Mouse (Mus musculus) right cerebral cortex, adult 18-20 months (tissue): ENCODE results near the gene Tmprss9.

Experiments used
- DNase-seq: peaks from one replicate; pipeline ENCODE4 v3.0.0; 2022; ENCODE audit warnings: mixed read lengths

Gene Tmprss9

DNA sequence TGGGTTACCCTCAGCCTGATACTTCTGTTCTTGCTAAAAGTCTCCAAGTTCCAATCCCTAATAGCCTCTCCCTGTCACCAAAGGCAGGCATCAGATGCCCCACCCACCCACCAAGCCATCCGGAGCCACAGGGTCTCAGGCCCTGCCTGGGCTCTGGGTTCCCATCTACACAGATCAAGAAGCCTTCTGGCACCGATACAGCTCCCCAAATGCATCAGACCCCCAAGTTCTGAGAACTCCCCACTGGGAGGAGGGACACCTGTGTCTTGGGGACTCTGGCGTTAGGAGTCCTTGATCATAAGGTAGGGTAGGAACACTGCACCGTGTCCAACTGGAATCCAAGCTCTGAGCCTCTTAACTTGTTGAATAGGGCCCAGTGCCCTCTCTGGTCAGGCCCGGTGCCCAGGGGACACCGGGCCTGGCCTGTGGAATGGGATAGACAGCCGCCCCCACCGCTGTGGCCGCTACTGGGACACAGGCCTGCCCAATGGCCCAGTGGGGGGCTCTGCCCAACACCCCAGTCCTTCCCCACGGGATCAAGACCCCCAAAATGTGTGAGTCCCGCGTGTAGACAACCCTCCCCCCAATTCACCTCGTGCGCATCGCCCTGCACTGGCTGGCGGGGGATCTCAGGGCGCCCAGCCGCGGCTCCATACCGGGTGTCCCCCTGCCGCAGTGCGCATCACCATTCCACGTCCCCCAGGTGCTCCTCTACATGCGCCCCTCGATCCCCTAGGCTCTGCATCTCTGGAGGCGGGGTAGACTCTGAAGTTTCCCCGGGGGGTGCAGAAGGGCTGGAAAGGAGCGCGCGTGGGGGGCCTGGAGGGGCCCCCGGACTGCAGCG, 28.3 kb upstream of the Tmprss9 start:
- no peak for DNase-seq

DNA sequence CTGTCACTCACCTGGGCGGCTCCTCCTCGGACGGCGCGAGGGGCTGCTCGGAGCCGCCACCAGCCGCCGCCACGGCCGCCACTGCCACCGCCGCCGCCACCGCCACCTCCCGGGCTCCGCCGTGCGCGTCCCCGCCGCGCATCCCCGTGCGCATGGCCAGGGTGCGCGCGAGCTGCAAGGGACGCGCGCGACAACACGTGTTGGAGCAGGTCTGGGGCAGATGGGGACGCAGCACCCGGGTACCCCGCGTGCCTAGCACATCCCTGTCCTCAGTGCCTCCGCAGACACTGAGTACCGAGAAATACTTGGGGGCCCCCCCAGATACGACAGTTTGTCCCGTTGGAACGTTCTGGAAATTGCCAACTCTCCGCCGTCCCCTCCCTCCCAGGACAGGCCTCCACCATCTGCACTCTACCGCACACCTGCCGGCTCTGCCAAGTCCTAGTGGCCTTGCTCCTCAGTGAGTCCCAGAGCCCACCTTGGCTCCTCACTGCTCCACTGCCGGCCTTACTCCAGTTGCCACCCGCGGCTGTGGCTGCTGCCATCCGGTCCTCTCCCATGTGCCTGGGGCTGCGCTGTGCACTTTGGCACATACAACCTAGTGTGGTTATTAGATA, 27.6 kb upstream of the Tmprss9 start, which contains the start of gene Lingo3:
Gene Lingo3, minus strand, starts transcription at position 109 of the 617 bp plus-strand sequence.
- peak; percentile 69 for DNase-seq

- DNase-seq = no peak
Observed at GRCm38 (mm10) chr10:80845055-80845693, 26.5 kb upstream of the Tmprss9 start.

DNA sequence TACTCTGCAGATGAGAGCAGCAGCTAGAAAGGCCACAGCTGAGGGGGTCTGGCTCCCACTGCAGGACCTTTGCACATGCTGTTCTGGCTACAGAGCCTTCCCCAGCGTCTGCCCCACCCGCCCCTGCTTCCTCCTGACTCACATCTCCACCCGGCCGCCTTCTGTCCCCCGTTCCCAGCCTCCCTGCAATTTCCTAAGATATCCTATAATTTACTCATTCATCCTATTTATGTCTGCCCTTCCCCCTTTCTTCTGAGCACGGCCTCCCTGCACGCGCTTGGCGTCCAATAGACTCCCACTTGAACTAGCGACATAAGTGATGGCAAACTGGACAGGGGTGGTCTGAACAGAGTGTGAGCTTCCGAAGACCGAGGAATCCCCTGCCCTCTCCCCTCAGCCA, 25.9 kb upstream of the Tmprss9 start:
- DNase-seq = peak; percentile 79

DNA sequence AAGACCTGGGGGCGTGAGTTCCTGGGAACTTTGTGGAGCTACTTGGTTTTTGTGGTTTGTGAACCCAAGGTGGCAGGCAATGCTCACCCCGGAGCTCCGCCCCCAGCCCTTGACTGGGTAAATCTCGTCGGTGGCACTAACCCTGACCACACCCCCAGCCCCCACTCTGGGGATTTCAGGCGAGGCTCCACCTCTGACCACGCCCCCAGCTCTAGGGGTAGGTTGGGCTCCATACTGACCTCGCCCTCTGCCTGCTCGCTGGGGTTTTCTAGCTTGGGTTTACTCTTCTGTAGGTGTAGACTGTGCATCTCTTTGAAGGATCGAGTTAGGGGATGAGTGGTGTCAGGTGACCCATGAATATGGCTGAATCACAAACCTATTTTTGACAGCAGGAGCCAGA, 23.1 kb upstream of the Tmprss9 start:
- DNase-seq = no peak

GRCm38 (mm10) chr10:80854913-80855748, 16.5 kb upstream of the Tmprss9 start, which contains the start of the genes Lsm7 and Sppl2b:
TSS of gene Lsm7 (minus strand) at chr10:80855209.
TSS of gene Sppl2b (plus strand) at chr10:80855275.
- DNase-seq = peak; percentile 96

DNA sequence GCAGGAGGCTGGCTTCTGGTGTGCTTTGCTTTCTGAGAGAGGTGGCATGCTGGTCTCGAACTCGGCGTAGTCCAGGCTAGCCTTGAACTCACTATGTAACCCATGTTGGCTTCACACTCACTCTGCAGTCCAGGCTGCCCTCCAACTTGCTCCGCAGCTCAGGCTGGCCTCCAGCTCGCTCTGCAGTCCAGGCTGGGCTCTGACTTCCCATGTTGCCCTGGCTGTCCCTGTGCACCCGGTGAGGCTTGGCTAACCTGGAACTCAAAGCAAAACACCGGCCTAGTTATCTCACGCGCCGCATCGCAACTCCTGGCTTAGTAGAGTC, 15.9 kb upstream of the Tmprss9 start:
- no peak for DNase-seq

DNA sequence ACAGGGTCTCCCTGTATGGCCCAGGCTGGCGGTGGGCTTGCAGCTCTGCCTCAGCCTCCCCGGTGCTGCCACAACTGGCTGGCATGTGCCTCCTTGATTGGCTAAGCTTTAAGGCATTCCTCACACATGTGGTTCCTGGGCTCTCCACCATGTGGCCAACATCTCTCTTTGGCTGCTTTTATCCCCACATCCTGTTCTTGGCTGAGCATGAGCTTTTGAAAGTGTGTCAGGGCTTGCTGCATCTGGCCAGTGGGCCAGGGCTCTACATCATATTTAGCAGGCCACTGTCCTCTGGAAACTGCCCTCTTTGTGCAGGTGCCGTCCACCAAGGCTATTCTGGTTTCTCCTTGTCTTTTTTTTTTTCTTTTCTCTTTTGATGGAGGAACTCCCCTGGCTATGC, 15.4 kb upstream of the Tmprss9 start:
- no peak for DNase-seq

DNA sequence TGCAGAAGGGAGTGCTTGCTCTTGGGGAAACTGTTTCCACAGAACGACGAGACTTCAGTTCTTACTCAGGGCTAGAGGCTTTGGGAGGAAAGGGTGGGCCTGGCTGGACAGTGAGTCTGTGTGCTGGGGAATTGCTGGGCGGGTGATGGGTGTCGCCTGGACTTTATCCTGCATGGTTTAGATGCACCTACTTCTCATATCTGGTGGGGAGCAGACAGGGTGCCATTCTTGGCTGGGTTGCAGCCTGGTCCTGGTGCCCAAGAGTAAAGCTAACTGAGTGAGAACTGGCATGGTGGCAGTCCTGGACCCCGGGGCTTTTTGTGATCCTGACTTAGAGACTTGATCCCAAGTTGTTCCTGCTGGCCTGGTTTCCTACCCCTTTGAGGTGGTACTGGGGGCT, 14.7 kb upstream of the Tmprss9 start:
- DNase-seq = no peak

- peak; percentile 48 for DNase-seq
Observed at GRCm38 (mm10) chr10:80857386-80857785, 14.3 kb upstream of the Tmprss9 start.

- no peak for DNase-seq
Observed at GRCm38 (mm10) chr10:80857848-80858247, 13.8 kb upstream of the Tmprss9 start.

GRCm38 (mm10) chr10:80858350-80858935, 13.2 kb upstream of the Tmprss9 start:
- no peak for DNase-seq

- DNase-seq = no peak
Observed at GRCm38 (mm10) chr10:80862305-80862704, 9.3 kb upstream of the Tmprss9 start.

GRCm38 (mm10) chr10:80864446-80864845, 7.2 kb upstream of the Tmprss9 start:
- DNase-seq = no peak

GRCm38 (mm10) chr10:80870993-80871392, 655 bp upstream of the Tmprss9 start:
- DNase-seq = no peak

DNA sequence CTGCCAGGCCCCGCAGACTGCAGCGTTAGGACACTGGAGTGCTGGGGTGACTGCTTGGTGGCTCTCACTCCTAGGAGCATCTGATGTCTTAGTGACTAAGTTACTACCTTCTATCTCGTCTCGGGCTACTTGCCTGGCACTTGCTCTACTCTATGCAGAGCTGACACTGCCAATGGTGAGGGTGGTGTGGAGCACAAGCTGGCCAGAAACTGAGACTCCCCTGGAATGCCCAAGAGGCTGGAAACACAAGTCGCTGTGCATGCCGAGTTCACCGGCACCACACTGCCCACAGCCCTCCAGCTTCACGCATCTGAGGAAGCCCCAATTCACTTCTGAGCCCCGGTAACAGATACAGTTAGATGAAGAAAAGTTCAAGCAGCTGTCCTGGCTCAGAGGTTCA, 2.4 kb downstream of the Tmprss9 start:
- no peak for DNase-seq

DNA sequence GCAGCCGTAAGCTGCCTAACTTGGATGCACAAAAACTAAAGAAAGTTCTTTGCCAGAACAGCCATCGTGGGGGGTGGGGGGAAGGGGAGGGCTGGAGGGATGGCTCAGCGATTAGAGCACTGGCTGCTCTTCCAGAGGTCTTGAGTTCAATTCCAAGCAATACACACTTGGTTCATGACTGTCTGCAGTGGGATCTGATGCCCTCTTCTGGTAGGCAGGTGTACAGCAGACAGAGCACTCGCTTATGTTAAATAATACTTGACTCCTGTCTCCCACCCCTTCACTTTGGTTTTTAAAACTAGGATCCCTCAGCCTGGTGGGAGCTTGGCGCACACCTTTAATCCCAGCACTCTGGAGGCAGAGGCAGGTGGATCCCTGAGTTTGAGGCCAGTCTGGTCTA, 4.4 kb downstream of the Tmprss9 start:
- peak; percentile 33 for DNase-seq

DNA sequence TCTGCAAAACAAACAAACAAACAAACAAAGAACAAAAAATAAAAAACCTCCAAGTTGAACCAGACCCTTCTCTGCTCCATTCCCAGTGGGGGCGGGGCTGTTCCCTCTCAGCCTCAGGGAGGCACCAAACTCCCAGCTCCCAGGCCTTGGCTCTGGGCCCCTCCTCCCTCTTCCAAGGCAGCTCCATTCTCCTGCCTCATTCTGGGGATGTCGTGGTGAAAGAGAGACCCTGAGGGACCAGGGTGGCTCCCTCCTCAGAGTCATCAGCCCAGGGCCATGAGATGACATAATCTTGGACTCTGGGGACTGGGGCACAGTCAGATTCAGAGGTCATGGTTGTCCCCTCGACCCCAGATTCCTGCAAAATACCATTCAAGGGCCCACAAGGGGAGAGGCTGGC, 4.9 kb downstream of the Tmprss9 start:
- no peak for DNase-seq

DNA sequence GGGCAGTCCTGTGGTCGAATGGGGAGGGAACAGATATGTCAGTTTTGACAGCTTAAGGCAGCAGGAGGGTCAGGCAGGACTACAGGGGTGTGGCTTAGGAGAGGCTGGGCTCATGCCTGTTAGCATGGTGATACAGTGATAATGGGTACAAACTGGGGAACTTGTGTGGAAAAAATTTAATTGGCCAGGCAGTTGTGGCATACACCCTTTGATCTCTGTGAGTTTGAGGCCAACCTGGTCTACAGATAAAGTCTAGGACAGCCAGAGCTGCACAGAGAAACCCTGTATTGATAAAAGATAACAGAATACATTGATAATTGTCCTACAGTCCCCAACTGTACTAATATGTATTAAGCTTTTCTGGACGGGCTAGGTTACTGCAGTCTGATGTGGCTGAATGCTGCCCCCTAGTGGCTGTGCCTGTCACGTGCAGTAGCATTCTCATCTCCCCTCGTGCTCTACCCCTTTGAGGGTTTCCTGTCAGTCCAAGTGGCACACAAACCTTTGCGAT, 8.5 kb downstream of the Tmprss9 start:
- DNase-seq = peak; percentile 56

DNA sequence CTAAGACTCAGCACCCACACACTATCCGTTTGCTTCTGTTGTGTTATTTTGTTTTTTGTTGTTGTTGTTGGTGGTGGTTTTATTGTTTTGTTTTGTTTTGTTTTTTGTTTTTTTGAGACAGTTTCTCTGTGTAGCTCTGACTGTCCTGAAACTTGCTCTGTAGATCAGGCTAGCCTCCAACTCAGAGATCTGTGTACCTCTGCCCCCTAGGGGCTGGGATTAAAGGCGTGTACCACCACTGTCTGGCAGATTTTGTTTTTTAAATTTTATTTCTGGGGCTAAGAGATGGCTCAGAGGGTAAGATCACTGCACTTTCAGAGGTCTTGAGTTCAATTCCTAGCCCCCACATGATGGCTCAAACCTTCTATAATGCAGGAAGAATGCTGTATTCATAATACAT, 9.3 kb downstream of the Tmprss9 start:
- DNase-seq = no peak

GRCm38 (mm10) chr10:80881301-80881700, 9.7 kb downstream of the Tmprss9 start:
- peak; percentile 33 for DNase-seq

- DNase-seq = no peak
Observed at GRCm38 (mm10) chr10:80887181-80887580, 15.5 kb downstream of the Tmprss9 start.
